Mouse (Mus musculus): ENCODE measurements around the gene Pex14. TPM values are rescaled to one million over a fixed set of nuclear protein-coding genes. Genes with fewer than 3 reads are reported as not detected.
A peak's percentile ranks its signal among the peaks of the same experiment; 100 is the strongest.
"Not testable (repeated sequence)": the region's sequence is repeated elsewhere in the genome, so short reads cannot be mapped to it uniquely, and the experiment has no call there.

Pex14 gene
- polyA plus RNA-seq, 1 experiment from 2014 or later, result 56.8 TPM

GRCm38 (mm10) chr4:149131789-149132565 is 32.3 kb upstream of the Pex14 start:
- Histone ChIP-seq H3K9me3 (no peaks in the 10 kb centered on the region), H3K4me3 (no peak overlapping the region), H3K36me3 (peaks cover 22% of the 10 kb centered on the region), H3K27me3 (replicated peaks) (no peaks in the 10 kb centered on the region), H3K4me2 (replicated peaks) (no peak overlapping the region), H3K4me1 (peaks cover 9% of the 10 kb centered on the region), H3K9ac (no peak overlapping the region), H3K27ac (no peak overlapping the region)
- ATAC-seq (ENCODE audit: low FRiP score, low read depth), result no peak
- WGBS, result 83% methylated on average over 21 of the region's 21 CpGs

GRCm38 (mm10) chr4:149131021-149131752 is 31.5 kb upstream of the Pex14 start:
- no peak overlapping the region for H3K4me2 ChIP-seq (replicated peaks)
- H3K27ac ChIP-seq, result no peak overlapping the region
- H3K4me1 ChIP-seq, result peaks cover under 1% of the 10 kb centered on the region; the same call in 1 of the 2 replicates
- no peaks in the 10 kb centered on the region for H3K27me3 ChIP-seq (replicated peaks)
- WGBS, result 85% methylated on average over 23 of the region's 23 CpGs
- no peak overlapping the region for H3K4me3 ChIP-seq
- H3K9me3 ChIP-seq, result no peaks in the 10 kb centered on the region
- ATAC-seq (ENCODE audit: low FRiP score, low read depth), result no peak
- H3K9ac ChIP-seq, result no peak overlapping the region
- H3K36me3 ChIP-seq, result peaks cover 22% of the 10 kb centered on the region

GRCm38 (mm10) chr4:149128467-149128866 is 28.8 kb upstream of the Pex14 start:
- H3K9me3 ChIP-seq, result no peaks in the 10 kb centered on the region

GRCm38 (mm10) chr4:149126663-149127062 is 27.0 kb upstream of the Pex14 start, which contains the start of gene Cort:
Gene Cort (minus strand): TSS chr4:149126763.
- Histone ChIP-seq H3K36me3 (peaks cover 22% of the 10 kb centered on the region), H3K27me3 (replicated peaks) (no peaks in the 10 kb centered on the region), H3K4me3 (no peak within 1 kb of the TSS), H3K27ac (no peak within 1 kb of the TSS), H3K9me3 (no peaks in the 10 kb centered on the region), H3K4me1 (no peaks in the 10 kb centered on the region), H3K9ac (no peak within 1 kb of the TSS), H3K4me2 (replicated peaks) (no peak within 1 kb of the TSS)
- WGBS, result 85% methylated on average over 11 of the region's 11 CpGs
- no peak for ATAC-seq (ENCODE audit: low FRiP score, low read depth)

More at GRCm38 (mm10) chr4:149128467-149128866, 28.8 kb upstream of the Pex14 start:
- H3K27me3 ChIP-seq (replicated peaks), result no peaks in the 10 kb centered on the region
- H3K9ac ChIP-seq, result no peak overlapping the region
- no peaks in the 10 kb centered on the region for H3K4me1 ChIP-seq
- no peak overlapping the region for H3K27ac ChIP-seq
- H3K4me3 ChIP-seq, result no peak overlapping the region
- no peak for ATAC-seq (ENCODE audit: low FRiP score, low read depth)
- H3K36me3 ChIP-seq, result peaks cover 22% of the 10 kb centered on the region
- H3K4me2 ChIP-seq (replicated peaks), result no peak overlapping the region
- WGBS, result 86% methylated on average over 18 of the region's 18 CpGs

- Histone ChIP-seq H3K4me2 (replicated peaks) (no peak overlapping the region), H3K9me3 (no peaks in the 10 kb centered on the region), H3K4me3 (no peak overlapping the region), H3K27me3 (replicated peaks) (no peaks in the 10 kb centered on the region), H3K4me1 (no peaks in the 10 kb centered on the region), H3K9ac (no peak overlapping the region), H3K36me3 (peaks cover 21% of the 10 kb centered on the region), H3K27ac (no peak overlapping the region)
- ATAC-seq (ENCODE audit: low FRiP score, low read depth), result no peak
- 74% methylated on average over 6 of the region's 6 CpGs for WGBS
These were observed 26.4 kb upstream of the Pex14 start for GRCm38 (mm10) chr4:149126115-149126509.

DNA sequence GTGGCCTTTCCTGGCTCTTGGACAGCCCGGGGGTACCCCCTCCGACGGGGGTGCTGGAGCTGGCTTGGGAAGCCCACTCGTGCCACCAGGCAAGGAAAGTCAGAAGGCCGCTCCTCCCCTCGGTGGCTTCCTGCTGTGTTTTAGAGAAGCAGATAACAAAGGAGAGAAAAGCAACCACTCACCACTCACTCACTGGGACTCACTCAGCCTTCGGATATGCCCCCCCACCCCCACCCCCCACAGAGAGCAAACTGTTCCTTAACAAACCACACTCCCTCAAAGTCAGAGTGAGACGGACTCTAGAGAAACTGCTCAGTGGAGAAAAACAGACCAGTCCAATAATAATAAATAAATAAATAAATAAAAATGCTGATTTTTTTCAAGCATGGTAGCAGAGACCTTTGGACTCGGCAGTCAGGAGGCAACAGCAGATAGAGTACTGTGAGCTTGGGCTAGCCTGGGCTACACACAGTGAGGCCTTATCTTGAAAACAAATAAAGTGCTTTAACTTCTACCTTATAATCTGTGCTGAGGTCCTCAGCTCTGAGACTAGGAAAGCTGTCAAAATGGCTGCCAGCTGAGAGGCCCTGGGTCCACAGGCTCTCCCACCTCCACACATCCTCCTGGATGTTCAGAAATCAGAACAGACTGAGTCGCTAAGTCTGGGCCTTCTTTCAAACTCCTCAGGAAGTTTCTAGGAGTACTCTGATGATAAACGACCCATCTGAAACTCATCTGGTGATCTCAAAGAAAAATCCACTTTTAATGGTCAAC is 25.9 kb upstream of the Pex14 start:
- no peaks in the 10 kb centered on the region for H3K27me3 ChIP-seq (replicated peaks)
- WGBS, result 50% methylated on average over 11 of the region's 11 CpGs
- no peak overlapping the region for H3K4me3 ChIP-seq

GRCm38 (mm10) chr4:149123432-149123831 is 23.8 kb upstream of the Pex14 start:
- Histone ChIP-seq H3K9ac (no peak overlapping the region), H3K27me3 (replicated peaks) (no peaks in the 10 kb centered on the region), H3K27ac (no peak overlapping the region), H3K9me3 (no peaks in the 10 kb centered on the region), H3K4me3 (no peak overlapping the region), H3K36me3 (peaks cover 24% of the 10 kb centered on the region), H3K4me2 (replicated peaks) (no peak overlapping the region), H3K4me1 (no peaks in the 10 kb centered on the region)
- ATAC-seq (ENCODE audit: low FRiP score, low read depth), result no peak
- 62% methylated on average over 5 of the region's 5 CpGs for whole genome bisulfite sequencing

More for the DNA sequence above, 25.9 kb upstream of the Pex14 start:
- H3K9ac ChIP-seq, result no peak overlapping the region
- H3K27ac ChIP-seq, result no peak overlapping the region
- ATAC-seq (ENCODE audit: low FRiP score, low read depth), result no peak
- H3K4me1 ChIP-seq, result no peaks in the 10 kb centered on the region
- peaks cover 24% of the 10 kb centered on the region for H3K36me3 ChIP-seq
- no peaks in the 10 kb centered on the region for H3K9me3 ChIP-seq
- no peak overlapping the region for H3K4me2 ChIP-seq (replicated peaks)

DNA sequence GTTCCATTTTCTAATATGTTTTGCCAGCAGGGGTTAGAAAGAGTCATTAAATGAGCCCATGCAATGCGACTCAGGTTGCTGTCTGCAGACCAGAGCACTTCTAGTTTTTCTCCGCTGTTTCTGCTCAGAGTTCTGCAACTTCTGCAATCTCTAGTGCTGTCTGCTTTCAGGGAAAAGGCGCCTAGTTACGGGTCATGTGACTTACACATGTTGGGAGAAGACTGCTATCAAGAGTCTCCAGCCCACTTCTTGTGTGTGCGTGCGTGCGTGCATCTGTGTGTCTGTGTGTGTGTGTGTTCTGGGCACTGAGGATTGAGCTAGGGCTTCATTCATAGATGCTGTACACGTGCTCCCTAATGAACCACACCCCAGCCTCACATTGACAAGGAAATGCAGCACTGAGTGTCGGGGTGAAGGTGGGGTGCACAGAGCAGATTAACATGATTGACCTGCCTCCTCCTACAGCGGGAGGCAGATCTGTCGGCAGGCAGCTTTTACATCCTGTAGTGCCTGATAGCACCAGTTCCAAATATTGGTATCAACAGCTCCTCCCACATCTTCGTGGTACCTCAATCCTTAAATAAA is 20.4 kb upstream of the Pex14 start:
- not testable (repeated sequence) for H3K4me3 ChIP-seq, H3K27ac ChIP-seq
- 89% methylated on average over 12 of the region's 12 CpGs for WGBS

GRCm38 (mm10) chr4:149103875-149104561 is 4.3 kb upstream of the Pex14 start, which contains the start of gene Dffa:
Gene Dffa (plus strand): TSS chr4:149104146.
- under 1% methylated on average over 35 of the region's 35 CpGs for WGBS
- Histone ChIP-seq H3K27me3 (replicated peaks) (no peaks in the 10 kb centered on the region), H3K36me3 (peaks cover 23% of the 10 kb centered on the region), H3K4me2 (replicated peaks) (peak within 1 kb of the TSS; percentile 93), H3K4me1 (peaks cover 9% of the 10 kb centered on the region), H3K4me3 (peak within 1 kb of the TSS; percentile 70), H3K9me3 (no peaks in the 10 kb centered on the region), H3K9ac (peak within 1 kb of the TSS; percentile 77), H3K27ac (no peak within 1 kb of the TSS)
- peak; percentile 85 for ATAC-seq (ENCODE audit: low FRiP score, low read depth)

More for the DNA sequence above, 20.4 kb upstream of the Pex14 start:
- not testable (repeated sequence) for H3K9ac ChIP-seq; ATAC-seq (ENCODE audit: low FRiP score, low read depth); H3K9me3 ChIP-seq; H3K4me2 ChIP-seq (replicated peaks); H3K27me3 ChIP-seq (replicated peaks); H3K4me1 ChIP-seq
- peaks cover 19% of the 10 kb centered on the region for H3K36me3 ChIP-seq

- no peak for ATAC-seq (ENCODE audit: low FRiP score, low read depth)
- Histone ChIP-seq H3K4me2 (replicated peaks) (no peak overlapping the region), H3K27ac (no peak overlapping the region), H3K9me3 (no peaks in the 10 kb centered on the region), H3K4me3 (no peak overlapping the region), H3K9ac (no peak overlapping the region), H3K27me3 (replicated peaks) (no peaks in the 10 kb centered on the region), H3K4me1 (peaks cover 24% of the 10 kb centered on the region), H3K36me3 (peaks cover 4% of the 10 kb centered on the region)
- 88% methylated on average over 3 of the region's 3 CpGs for WGBS
These were observed 1.8 kb upstream of the Pex14 start for GRCm38 (mm10) chr4:149101456-149101855.

- H3K4me1 ChIP-seq, result peaks cover 24% of the 10 kb centered on the region
- 89% methylated on average over 12 of the region's 12 CpGs for WGBS
- H3K4me3 ChIP-seq; H3K27me3 ChIP-seq (replicated peaks); H3K36me3 ChIP-seq; H3K27ac ChIP-seq; H3K9me3 ChIP-seq; H3K4me2 ChIP-seq (replicated peaks); ATAC-seq (ENCODE audit: low FRiP score, low read depth); H3K9ac ChIP-seq: not testable (repeated sequence)
These were observed 773 bp upstream of the Pex14 start for GRCm38 (mm10) chr4:149100449-149100848.

Measured in neural tube, embryonic 12.5 days (tissue).